Mouse (Mus musculus) CH12.LX (cell line): ENCODE results near the gene Nyx. TPM values are rescaled to one million over a fixed set of nuclear protein-coding genes. Genes with fewer than 3 reads are reported as not detected.

ENCODE experiments used
- DNase-seq: peaks from one replicate; pipeline ENCODE4 v3.0.0-alpha.2; 2013; ENCODE audit errors: extremely low read depth
- H3K27ac ChIP-seq: 2 replicates; pipeline ENCODE4 v1.5.1; 2012; ENCODE audit warnings: low read depth, mild to moderate bottlenecking, control low read depth, moderate library complexity; ENCODE audit not compliant: insufficient read depth
- H3K27me3 ChIP-seq: replicated peaks from 2 replicates; pipeline ENCODE3; 2012; ENCODE audit warnings: inconsistent platforms
- H3K36me3 ChIP-seq, 2 experiments: replicated peaks in 1 of 2; 2 replicates each; pipeline versions ENCODE3 to v1.6.1; 2012; ENCODE audit warnings: inconsistent platforms in 1 of 2, low read length in 1 of 2, mild to moderate bottlenecking in 1 of 2, mixed read lengths in 1 of 2, moderate library complexity in 1 of 2; ENCODE audit not compliant: control insufficient read depth in 1 of 2, insufficient read depth in 1 of 2
- H3K4me1 ChIP-seq, 2 experiments: 2 replicates each; pipeline ENCODE4 v1.6.1; 2012; ENCODE audit warnings: inconsistent platforms in 1 of 2, moderate library complexity in 1 of 2; ENCODE audit not compliant: insufficient read depth in 2 of 2, control insufficient read depth in 1 of 2
- H3K4me2 ChIP-seq: 2 replicates; pipeline ENCODE4 v1.6.1; 2012; ENCODE audit warnings: low read depth, mild to moderate bottlenecking, control low read depth; ENCODE audit not compliant: poor library complexity, insufficient read depth, severe bottlenecking
- H3K4me3 ChIP-seq, 3 experiments: fragments of 150-350 bp in 1 of 3; sonication (generic) in 1 of 3; replicated peaks in 1 of 3; 2 replicates each; pipeline versions ENCODE3 to v1.5.1; 2011 to 2012; ENCODE audit warnings: low read depth in 2 of 3, low read length in 2 of 3, mild to moderate bottlenecking in 2 of 3, moderate library complexity in 2 of 3, control low read depth in 1 of 3, improper control_type of control experiment in 1 of 3, inconsistent platforms in 1 of 3, mixed read lengths in 1 of 3; ENCODE audit not compliant: poor library complexity in 1 of 3
- H3K79me2 ChIP-seq: replicated peaks from 2 replicates; pipeline ENCODE4 v1.6.1; 2012; ENCODE audit warnings: mild to moderate bottlenecking, moderate library complexity; ENCODE audit not compliant: control insufficient read depth, poor library complexity, insufficient read depth, severe bottlenecking; ENCODE audit errors: extremely low read depth
- H3K9ac ChIP-seq: 2 replicates; pipeline ENCODE4 v1.6.1; 2012; ENCODE audit warnings: low read depth, mild to moderate bottlenecking, control low read depth, moderate library complexity; ENCODE audit not compliant: insufficient read depth
- H3K9me3 ChIP-seq: replicated peaks from 2 replicates; pipeline ENCODE3; 2012; ENCODE audit warnings: low read length, inconsistent platforms, mixed read lengths
- CHD1 ChIP-seq: IDR thresholded peaks from 2 replicates; pipeline ENCODE4 v1.6.1; 2012; ENCODE audit warnings: low read depth, low read length, improper control_type of control experiment, inconsistent platforms
- E2F4 ChIP-seq: IDR thresholded peaks from 2 replicates; pipeline ENCODE4 v1.6.1; 2011; ENCODE audit warnings: low read depth, low read length, improper control_type of control experiment; ENCODE audit not compliant: insufficient replicate concordance
- ELF1 ChIP-seq: IDR thresholded peaks from 2 replicates; pipeline ENCODE4 v1.6.1; 2014; ENCODE audit warnings: low read depth, mild to moderate bottlenecking, inconsistent platforms, low read length, improper control_type of control experiment
- EP300 ChIP-seq: IDR thresholded peaks from 2 replicates; pipeline ENCODE4 v1.6.1; 2011; ENCODE audit warnings: low read length, improper control_type of control experiment
- ETS1 ChIP-seq: conservative IDR thresholded peaks from 2 replicates; pipeline ENCODE4 v1.6.1; 2012; ENCODE audit warnings: low read depth, mild to moderate bottlenecking, inconsistent platforms, low read length, improper control_type of control experiment, moderate library complexity
- HCFC1 ChIP-seq: IDR thresholded peaks from 2 replicates; pipeline ENCODE4 v1.6.1; 2012; ENCODE audit warnings: low read depth, mild to moderate bottlenecking, inconsistent platforms, low read length, improper control_type of control experiment
- JUN ChIP-seq: IDR thresholded peaks from 2 replicates; pipeline ENCODE4 v1.6.1; 2011; ENCODE audit warnings: low read depth, mild to moderate bottlenecking, low read length, improper control_type of control experiment, moderate library complexity; ENCODE audit not compliant: insufficient read depth
- JUND ChIP-seq: conservative IDR thresholded peaks from 2 replicates; pipeline ENCODE4 v1.6.1; 2011; ENCODE audit warnings: low read depth, low read length, improper control_type of control experiment
- KAT2A ChIP-seq: IDR thresholded peaks from 2 replicates; pipeline ENCODE4 v1.6.1; 2012; ENCODE audit warnings: low read length, improper control_type of control experiment, inconsistent platforms; ENCODE audit not compliant: insufficient replicate concordance
- MAX ChIP-seq: IDR thresholded peaks from 2 replicates; pipeline ENCODE4 v1.6.1; 2011; ENCODE audit warnings: low read length, improper control_type of control experiment
- MAZ ChIP-seq: IDR thresholded peaks from 2 replicates; pipeline ENCODE4 v1.6.1; 2012; ENCODE audit warnings: low read depth, mild to moderate bottlenecking, inconsistent platforms, low read length, improper control_type of control experiment, moderate library complexity
- MEF2A ChIP-seq: IDR thresholded peaks from 2 replicates; pipeline ENCODE4 v1.6.1; 2014; ENCODE audit warnings: low read depth, mild to moderate bottlenecking, inconsistent platforms, low read length, improper control_type of control experiment, borderline replicate concordance
- MXI1 ChIP-seq: IDR thresholded peaks from 2 replicates; pipeline ENCODE4 v1.6.1; 2011; ENCODE audit warnings: mild to moderate bottlenecking, low read depth, low read length, improper control_type of control experiment
- MYC ChIP-seq: IDR thresholded peaks from 2 replicates; pipeline ENCODE4 v1.6.1; 2011; ENCODE audit warnings: low read depth, mild to moderate bottlenecking, improper control_type of control experiment, low read length
- NELFE ChIP-seq: IDR thresholded peaks from 2 replicates; pipeline ENCODE4 v1.6.1; 2011; ENCODE audit warnings: low read depth, low read length, improper control_type of control experiment
- PAX5 ChIP-seq: IDR thresholded peaks from 2 replicates; pipeline ENCODE4 v1.6.1; 2012; ENCODE audit warnings: low read length, inconsistent platforms, mixed read lengths
- POLR2A ChIP-seq: IDR thresholded peaks from 2 replicates; pipeline ENCODE4 v1.6.1; 2011; ENCODE audit warnings: low read depth, mild to moderate bottlenecking, improper control_type of control experiment, low read length
- POLR2AphosphoS2 ChIP-seq: IDR thresholded peaks from 2 replicates; pipeline ENCODE4 v1.6.1; 2011; ENCODE audit warnings: low read depth, low read length, improper control_type of control experiment
- RAD21 ChIP-seq: IDR thresholded peaks from 2 replicates; pipeline ENCODE4 v1.6.1; 2011; ENCODE audit warnings: low read depth, mild to moderate bottlenecking, low read length, improper control_type of control experiment, moderate library complexity
- SIN3A ChIP-seq: IDR thresholded peaks from 2 replicates; pipeline ENCODE4 v1.6.1; 2012; ENCODE audit warnings: low read length, improper control_type of control experiment, inconsistent platforms
- SMC3 ChIP-seq: IDR thresholded peaks from 2 replicates; pipeline ENCODE4 v1.6.1; 2011; ENCODE audit warnings: low read depth, low read length, improper control_type of control experiment
- TBP ChIP-seq: conservative IDR thresholded peaks from 2 replicates; pipeline ENCODE4 v1.6.1; 2011; ENCODE audit warnings: low read depth, low read length, improper control_type of control experiment
- USF1 ChIP-seq: IDR thresholded peaks from 2 replicates; pipeline ENCODE4 v1.6.1; 2014; ENCODE audit warnings: low read depth, mild to moderate bottlenecking, inconsistent platforms, low read length, improper control_type of control experiment
- ZC3H11A ChIP-seq: IDR thresholded peaks from 2 replicates; pipeline ENCODE4 v1.6.1; 2012; ENCODE audit warnings: low read depth, mild to moderate bottlenecking, inconsistent platforms, low read length, improper control_type of control experiment
- ZKSCAN1 ChIP-seq: IDR thresholded peaks from 2 replicates; pipeline ENCODE4 v1.6.1; 2012; ENCODE audit warnings: low read depth, inconsistent platforms, low read length, improper control_type of control experiment, borderline replicate concordance
- ZNF384 ChIP-seq: IDR thresholded peaks from 2 replicates; pipeline ENCODE4 v1.6.1; 2012; ENCODE audit warnings: low read depth, low read length, improper control_type of control experiment, inconsistent platforms
- dilution Hi-C: fragments of 300-500 bp; cut with MboI; formaldehyde crosslinking; loops from 2 replicates; pipeline ENCODE4 v1.14.3; 2020; ENCODE audit warnings: low sequenced_read_pairs; ENCODE audit not compliant: extremely low pct_unique_long_range_greater_than_20kb, extremely low pct_ligation_motif_present
- in situ Hi-C: fragments of 300-500 bp; cut with MboI; formaldehyde crosslinking; loops from 3 replicates; pipeline ENCODE4 v1.14.3; 2019; ENCODE audit warnings: low sequenced_read_pairs, low pct_ligation_motif_present, low pct_unique_long_range_greater_than_20kb, mixed read lengths
- polyA plus RNA-seq: library from polyadenylated mRNA; unstranded; fragments of >175 nt; gene quantifications from 2 replicates; pipeline ENCODE4 v1.2.1, GENCODE M21; 2012; ENCODE audit warnings: low read depth; ENCODE audit not compliant: insufficient read length
- total RNA-seq, 2 experiments: library from RNA; depleted of rRNA; stranded (reverse); fragments of 300-350 nt in 1 of 2; fragments of >200 nt in 1 of 2; gene quantifications; 2 replicates each; pipeline ENCODE4 v1.2.3; 2012 to 2014

The Nyx gene
- total and polyA plus RNA-seq, 3 experiments, result 0.04 TPM; not detected in 2

DNA sequence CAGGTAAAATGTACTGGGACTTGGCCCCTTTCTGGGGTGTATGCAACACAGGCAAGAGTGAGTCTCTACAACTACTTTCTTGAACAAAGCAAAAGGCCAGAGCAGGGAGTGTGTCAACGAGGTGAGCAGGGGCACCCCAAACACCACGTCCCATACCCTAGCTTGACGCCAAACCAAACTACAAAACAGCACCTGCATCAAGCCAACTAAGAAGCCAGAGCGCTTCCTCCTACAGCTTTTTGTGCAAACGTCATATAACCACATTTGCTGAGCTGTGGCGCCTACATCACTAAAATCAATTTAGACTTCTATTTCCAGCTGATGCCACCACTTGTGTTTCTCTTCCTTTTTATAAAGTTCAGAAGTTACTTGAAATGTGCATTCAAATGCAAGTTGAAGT lies 50.5 kb downstream of the Nyx start:
- Histone ChIP-seq H3K9me3 (no peaks in the 10 kb centered on the region), H3K4me1 (peaks cover 3 to 43% of the 10 kb centered on the region in 2 experiments; a peak in 2 of 4 replicates), H3K9ac (no peak overlapping the region), H3K4me3 (no peak overlapping the region), H3K79me2 (no peaks in the 10 kb centered on the region), H3K36me3 (no peaks in the 10 kb centered on the region), H3K27ac (no peak overlapping the region), H3K27me3 (no peaks in the 10 kb centered on the region), H3K4me2 (no peak overlapping the region)
- in situ Hi-C loops, result no loop called here
- TF ChIP-seq MXI1, result no peak
- TF ChIP-seq USF1, result no peak
- no peak for TF ChIP-seq JUN
- no peak for TF ChIP-seq JUND
- TF ChIP-seq E2F4, result no peak
- no peak for TF ChIP-seq RAD21
- TF ChIP-seq MAZ, result no peak
- no peak for TF ChIP-seq ELF1
- no peak for TF ChIP-seq CHD1
- TF ChIP-seq ETS1, result no peak
- no peak for TF ChIP-seq EP300
- TF ChIP-seq POLR2AphosphoS2, result no peak
- no peak for TF ChIP-seq MYC
- TF ChIP-seq NELFE, result no peak
- dilution Hi-C loops, result no loop called here
- no peak for DNase-seq

DNA sequence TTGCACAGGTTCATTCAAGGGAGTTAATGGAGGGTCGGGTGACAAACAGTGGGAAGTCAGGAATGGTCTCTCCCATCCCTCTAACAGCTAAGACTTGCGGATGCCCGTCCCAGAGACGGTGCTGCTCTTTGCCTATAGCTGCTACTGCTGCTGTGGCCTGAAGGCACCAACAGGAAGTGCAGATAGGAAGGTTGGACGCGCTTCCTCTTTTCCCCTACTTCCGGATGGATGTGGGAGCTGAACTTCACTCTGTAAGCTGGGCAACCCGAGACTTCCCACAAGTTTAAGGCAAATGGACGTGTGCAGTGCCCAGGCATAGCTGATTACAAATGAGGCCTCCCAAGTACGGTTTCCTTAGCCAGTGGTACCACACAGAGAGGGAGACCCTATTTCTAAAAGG lies 52.1 kb downstream of the Nyx start:
- H3K27me3 ChIP-seq, result no peaks in the 10 kb centered on the region
- no peaks in the 10 kb centered on the region for H3K9me3 ChIP-seq
- no peak for DNase-seq
- dilution Hi-C loops, result no loop called here
- H3K9ac ChIP-seq, result no peak overlapping the region
- H3K4me1 ChIP-seq, result peaks cover 3 to 43% of the 10 kb centered on the region in 2 experiments; a peak in 2 of 4 replicates
- H3K27ac ChIP-seq, result no peak overlapping the region
- H3K79me2 ChIP-seq, result no peaks in the 10 kb centered on the region
- in situ Hi-C loops, result no loop called here
- H3K4me2 ChIP-seq, result no peak overlapping the region
- TF ChIP-seq ZNF384 (no peak), MXI1 (no peak), PAX5 (no peak), CHD1 (no peak), ZC3H11A (no peak), MAX (no peak), HCFC1 (no peak), TBP (no peak), SMC3 (no peak), USF1 (no peak), POLR2A (no peak), ELF1 (no peak), ZKSCAN1 (no peak), KAT2A (no peak), MEF2A (no peak), SIN3A (no peak)
- no peak overlapping the region for H3K4me3 ChIP-seq
- H3K36me3 ChIP-seq, result no peaks in the 10 kb centered on the region
